Mouse (Mus musculus): ENCODE data around the gene Chrng.
A peak's percentile ranks its signal among the peaks of the same experiment; 100 is the strongest.

Gene Chrng

GRCm38 (mm10) chr1:87204465-87204864, at the start of gene Chrng:
TSS of gene Chrng (plus strand) at chr1:87204657.
- DNase-seq, result no peak

GRCm38 (mm10) chr1:87155531-87156198, 48.8 kb upstream of the Chrng start:
- DNase-seq, result peak in 1 of 2 experiments; percentile 30

DNA sequence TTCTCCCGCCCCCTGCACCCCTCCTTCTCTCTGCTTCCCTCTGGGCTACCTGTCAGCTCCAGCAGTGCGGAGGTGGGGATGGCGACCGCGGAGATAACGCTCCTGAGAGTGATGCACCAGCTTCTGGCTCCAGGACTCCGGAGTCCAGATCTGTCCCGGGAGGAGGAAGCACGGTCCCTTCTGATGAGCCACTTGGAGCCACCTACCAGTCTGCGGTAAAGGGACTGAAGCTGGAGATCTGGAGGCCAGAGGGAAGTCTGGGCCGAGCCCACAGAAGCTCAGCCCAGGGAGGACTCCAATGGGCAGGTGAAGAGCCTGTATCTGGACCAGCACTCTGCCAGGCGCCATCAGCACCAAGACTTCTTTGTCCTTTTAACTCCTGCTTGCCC, 48.3 kb upstream of the Chrng start, which contains the start of gene Ecel1:
Gene Ecel1, minus strand, starts transcription at position 323 of the 389 bp plus-strand sequence.
- DNase-seq, result no peak

DNA sequence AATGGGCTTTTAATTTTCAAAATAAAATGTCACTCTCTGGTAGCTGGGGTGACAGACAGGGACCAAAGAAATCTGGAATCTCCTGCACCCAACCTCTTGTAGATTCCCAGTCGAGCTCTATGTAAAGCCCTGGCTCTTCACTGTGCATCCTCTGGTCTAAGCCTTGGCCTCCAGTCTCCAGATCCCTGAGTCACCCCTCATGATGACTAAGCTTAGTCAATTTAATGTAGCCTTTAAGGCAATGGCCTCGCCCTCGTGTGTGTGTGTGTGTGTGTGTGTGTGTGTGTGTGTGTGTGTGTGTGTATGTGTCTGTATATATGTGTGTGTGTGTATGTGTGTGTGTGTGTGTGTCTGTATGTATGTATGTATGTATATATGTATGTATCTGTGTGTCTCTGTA, 45.1 kb upstream of the Chrng start:
- DNase-seq, result no peak

- DNase-seq, result no peak
These were observed 40.2 kb upstream of the Chrng start for GRCm38 (mm10) chr1:87164164-87164795.

DNA sequence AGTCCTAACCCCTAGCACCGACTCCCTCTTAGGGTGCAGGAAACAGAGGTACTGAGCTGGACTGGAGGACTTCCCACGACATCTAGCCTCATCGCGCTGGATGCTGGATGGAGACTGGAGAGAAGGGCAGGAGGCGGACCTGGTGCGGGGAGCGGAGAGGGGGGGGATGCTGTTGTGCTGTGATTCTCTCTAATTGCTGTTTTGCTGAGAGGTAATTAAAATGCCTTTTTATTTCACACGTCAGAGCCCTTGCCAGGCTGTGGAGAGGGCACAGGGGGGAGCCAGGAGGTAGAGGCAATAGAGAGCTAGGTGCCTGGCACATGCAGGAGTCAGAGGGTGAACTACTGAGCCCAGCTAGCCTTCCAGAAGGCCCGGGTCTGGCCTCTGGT, 39.7 kb upstream of the Chrng start:
- DNase-seq, result no peak

GRCm38 (mm10) chr1:87170458-87170857, 34.0 kb upstream of the Chrng start:
- DNase-seq, result no peak

DNA sequence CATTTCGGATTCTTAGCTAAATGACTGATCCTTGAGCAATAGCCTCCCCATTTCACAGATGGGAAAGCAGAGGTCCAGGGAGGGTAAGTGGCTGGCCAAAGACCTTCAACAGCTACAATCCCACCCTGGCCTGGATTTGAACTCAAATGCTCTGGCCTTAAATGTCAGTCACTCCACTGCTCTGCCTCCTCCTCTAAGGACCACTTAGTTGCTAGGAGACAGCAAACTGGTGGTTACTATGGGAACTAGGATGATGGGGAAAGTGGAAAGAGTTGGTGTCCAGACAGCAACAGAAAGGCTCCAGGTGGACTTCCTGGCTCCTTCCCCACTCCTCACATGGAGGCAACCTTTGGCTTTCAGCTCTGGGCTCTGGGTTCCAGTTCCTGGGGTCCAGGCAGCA, 33.1 kb upstream of the Chrng start:
- DNase-seq, result no peak

DNA sequence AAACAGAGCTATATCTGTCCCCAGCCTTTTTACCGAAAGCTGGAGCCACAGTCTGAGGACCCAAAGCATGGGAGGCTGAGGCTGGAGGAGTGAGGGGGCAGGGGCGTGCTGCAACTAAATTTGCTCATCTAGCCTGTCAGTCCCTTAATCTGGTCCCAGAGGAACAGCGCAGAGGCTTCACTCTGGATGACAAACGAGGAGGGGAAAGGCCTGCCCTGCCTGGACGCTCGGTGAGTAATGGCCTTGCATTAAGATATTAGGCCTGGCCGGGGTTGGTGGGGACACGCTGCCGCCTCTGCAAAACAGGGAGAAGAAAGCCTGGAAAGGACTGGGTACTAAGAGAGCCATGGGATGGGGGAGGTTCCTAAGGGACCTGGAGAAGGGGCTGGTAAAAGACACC, 32.1 kb upstream of the Chrng start:
- no peak for DNase-seq

DNA sequence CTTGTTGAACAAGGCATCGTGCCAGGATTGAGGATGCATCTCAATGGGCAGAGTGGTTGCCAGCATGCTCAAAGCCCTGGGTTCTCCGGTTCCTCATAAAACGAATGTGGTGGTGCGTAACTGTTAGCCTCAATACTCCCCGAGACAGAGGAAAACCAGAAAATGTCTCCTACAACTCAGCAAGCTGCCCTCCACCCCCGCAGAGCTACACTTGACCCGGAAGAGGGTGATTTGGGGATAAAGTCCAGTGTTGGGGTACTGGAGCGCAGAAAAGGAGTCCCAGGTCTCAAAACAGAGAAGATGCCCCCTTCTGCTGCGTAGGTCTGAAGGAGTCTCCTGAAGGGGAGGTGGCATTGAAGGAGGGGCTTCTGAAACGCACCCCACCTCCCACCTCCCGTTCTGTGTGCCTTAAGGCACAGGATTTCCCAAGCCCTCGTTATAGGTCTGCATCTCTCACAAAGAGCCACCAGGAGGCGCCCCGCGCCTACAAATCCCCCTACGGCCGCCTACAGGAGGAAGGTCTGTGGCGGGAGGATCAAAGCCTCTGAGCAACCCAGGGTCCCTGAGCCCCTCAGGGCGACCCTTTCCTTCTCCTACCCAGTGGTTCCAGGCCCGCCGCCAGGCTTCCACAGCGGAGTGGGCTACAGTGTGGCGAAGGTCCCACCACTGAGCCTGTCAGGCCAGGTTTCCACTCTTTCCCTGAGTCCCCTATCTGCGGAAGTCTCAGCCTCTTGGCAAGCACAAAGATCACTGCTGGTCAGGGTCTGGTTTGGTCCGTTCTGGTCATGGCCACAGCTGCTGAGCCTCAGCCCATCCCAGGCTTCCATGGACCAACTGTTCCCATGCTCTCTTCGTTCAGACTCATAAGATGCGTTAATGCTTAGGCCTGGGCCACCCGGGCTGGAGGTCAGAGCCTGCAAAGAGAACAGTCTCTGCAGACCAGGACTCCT, 30.2 kb upstream of the Chrng start:
- peak; percentile 77 to 83 for DNase-seq

GRCm38 (mm10) chr1:87175852-87176292, 28.6 kb upstream of the Chrng start:
- DNase-seq, result peak; percentile 74 to 80

DNA sequence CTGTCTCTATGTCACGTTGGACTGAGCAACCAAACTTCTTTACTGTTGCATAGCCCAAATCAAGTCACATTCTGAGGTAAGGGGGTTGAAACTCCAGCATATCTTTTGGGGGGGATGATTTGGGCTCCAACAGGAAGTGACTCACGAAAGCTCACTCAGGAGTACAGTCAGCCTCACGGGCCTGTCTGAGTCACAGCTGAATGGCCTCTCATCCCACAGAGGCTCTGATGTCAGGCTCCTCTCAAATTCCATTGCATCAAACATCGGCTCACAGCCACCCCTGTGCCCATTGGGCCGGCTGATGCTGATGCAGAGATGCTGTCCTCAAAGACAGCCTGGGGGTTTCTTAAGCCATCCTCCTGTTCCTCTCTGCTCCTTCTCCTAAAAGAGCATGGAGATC, 23.6 kb upstream of the Chrng start:
- no peak for DNase-seq

DNA sequence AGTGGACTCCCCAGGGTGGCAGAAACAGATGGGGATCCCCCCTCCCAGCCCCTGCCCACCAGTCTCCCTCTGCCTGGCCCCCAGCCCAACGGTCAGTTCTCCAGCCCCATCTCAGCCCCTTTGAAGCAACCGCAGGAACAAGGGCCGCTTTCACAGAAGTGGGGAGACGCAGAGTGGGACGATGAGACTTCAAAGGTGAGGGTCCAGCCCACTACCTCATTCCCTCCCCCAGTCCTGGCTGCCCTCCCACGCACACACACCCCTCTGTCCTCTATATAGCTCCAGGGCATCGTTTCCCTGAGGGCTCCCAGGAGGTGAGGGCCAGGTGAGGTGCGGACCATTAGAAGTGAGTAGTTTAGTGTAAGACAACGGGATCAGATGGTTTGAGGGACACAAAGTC, 21.4 kb upstream of the Chrng start, which contains the start of gene Prss56:
Gene Prss56, plus strand, starts transcription at position 301 of the 400 bp plus-strand sequence.
- DNase-seq, result no peak

- peak in 1 of 2 experiments; percentile 42 for DNase-seq
These were observed 20.3 kb upstream of the Chrng start for GRCm38 (mm10) chr1:87183998-87184750.

- peak; percentile 79 to 86 for DNase-seq
These were observed 19.7 kb upstream of the Chrng start for GRCm38 (mm10) chr1:87184751-87185139.

GRCm38 (mm10) chr1:87185526-87185925, 18.9 kb upstream of the Chrng start:
- DNase-seq, result no peak

GRCm38 (mm10) chr1:87186261-87187036, 18.0 kb upstream of the Chrng start:
- peak; percentile 40 to 42 for DNase-seq

DNA sequence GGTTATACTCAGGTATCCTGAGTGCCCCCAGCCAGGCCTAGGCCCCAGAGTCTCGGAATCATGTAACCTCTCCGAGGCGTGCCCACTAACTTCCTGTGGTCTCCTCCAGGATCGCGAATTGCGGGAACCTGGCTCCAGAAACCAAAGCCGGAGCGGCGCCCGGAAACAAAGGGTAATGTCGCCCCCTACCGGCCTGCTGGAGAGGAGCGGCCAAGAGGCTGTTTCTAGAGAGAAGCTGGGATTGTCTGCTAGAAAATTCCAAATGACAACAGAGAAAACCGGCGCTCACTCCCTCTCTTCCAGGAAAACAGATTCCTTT, 17.5 kb upstream of the Chrng start:
- DNase-seq, result peak; percentile 91 to 93

- DNase-seq, result no peak
These were observed 14.0 kb upstream of the Chrng start, which contains the start of gene Chrnd for GRCm38 (mm10) chr1:87190429-87190828. TSS of gene Chrnd (plus strand) at chr1:87190607.

DNA sequence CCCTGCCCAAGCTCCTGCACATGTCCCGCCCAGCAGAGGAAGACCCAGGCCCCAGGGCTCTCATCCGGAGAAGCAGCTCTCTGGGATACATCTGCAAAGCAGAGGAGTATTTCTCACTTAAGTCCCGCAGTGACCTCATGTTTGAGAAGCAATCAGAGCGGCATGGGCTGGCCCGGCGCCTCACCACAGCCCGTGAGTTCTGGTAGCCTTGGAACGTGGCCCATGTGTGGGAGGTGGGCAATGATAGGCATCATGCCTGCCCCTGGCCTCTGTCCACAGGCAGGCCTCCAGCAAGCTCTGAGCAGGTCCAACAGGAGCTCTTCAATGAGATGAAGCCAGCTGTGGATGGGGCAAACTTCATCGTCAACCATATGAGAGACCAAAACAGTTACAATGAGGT, 7.2 kb upstream of the Chrng start:
- DNase-seq, result peak; percentile 81 to 86

Data from cerebellum, postnatal 10 days (tissue).